Mouse (Mus musculus) forebrain, embryonic 10.5 days (tissue): ENCODE measurements around the gene Taf10. TPM values are rescaled to one million over a fixed set of nuclear protein-coding genes. Genes with fewer than 3 reads are reported as not detected.

Source experiments
- DNase-seq: peaks from one replicate; pipeline ENCODE4 v3.0.0-alpha.2; 2017; ENCODE audit warnings: low spot score; ENCODE audit errors: extremely low spot score
- H3K27ac ChIP-seq: fragments of 300-500 bp; sonication (generic); 2 replicates; pipeline ENCODE4 v1.5.1; 2016; ENCODE audit warnings: mild to moderate bottlenecking
- H3K27me3 ChIP-seq: fragments of 300-500 bp; sonication (generic); 2 replicates; pipeline ENCODE4 v1.6.1; 2016; ENCODE audit warnings: mild to moderate bottlenecking; ENCODE audit not compliant: poor library complexity, severe bottlenecking
- H3K36me3 ChIP-seq: fragments of 300-500 bp; sonication (generic); replicated peaks from 2 replicates; pipeline ENCODE4 v1.6.1; 2016; ENCODE audit warnings: mild to moderate bottlenecking, moderate library complexity
- H3K4me1 ChIP-seq: fragments of 300-500 bp; sonication (generic); 2 replicates; pipeline ENCODE4 v1.6.1; 2016
- H3K4me3 ChIP-seq: fragments of 300-500 bp; sonication (generic); 2 replicates; pipeline ENCODE4 v1.5.1; 2016; ENCODE audit warnings: mild to moderate bottlenecking, moderate library complexity
- H3K9me3 ChIP-seq: fragments of 300-500 bp; sonication (generic); 2 replicates; pipeline ENCODE4 v1.6.1; 2016; ENCODE audit warnings: mild to moderate bottlenecking, moderate library complexity
- WGBS: fragments of 180-500 bp; shearing (Covaris S2); methylation state at CpG from one replicate; pipeline ENCODE4 v1.1.7; 2016; 5-methylcytosine and 5-hydroxymethylcytosine counted together
- polyA plus RNA-seq: library from polyadenylated mRNA; unstranded; fragments of >200 nt; fragmentation: Nextera tagmentation; extraction: Ambion mirVana; gene quantifications from 2 replicates; pipeline ENCODE4 v1.2.1, GENCODE M21; 2016

Taf10 gene
- polyA plus RNA-seq, 1 experiment from 2014 or later = 178 TPM

DNA sequence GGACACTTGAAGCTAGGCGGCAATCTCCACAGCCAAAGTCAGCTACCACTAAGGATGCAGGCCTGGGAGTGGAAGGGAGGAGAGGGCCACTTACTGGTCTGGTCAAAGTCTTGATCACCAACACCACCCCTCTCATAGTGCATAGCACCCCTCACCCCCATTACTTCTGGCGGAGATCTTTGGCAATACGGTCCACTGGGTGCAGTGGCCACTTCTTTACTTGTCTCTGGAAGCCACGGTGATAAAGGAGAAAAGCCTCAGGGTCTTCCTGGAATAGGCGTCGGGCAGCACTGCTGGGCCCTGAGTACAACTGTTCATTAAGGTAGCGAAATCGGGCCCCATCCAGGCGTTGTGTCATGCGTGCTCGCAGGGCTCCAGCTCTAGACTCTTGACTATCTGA is 10.3 kb downstream of the Taf10 start:
- peaks cover 62% of the 10 kb centered on the region for H3K36me3 ChIP-seq
- H3K27ac ChIP-seq = no peak overlapping the region
- no peaks in the 10 kb centered on the region for H3K27me3 ChIP-seq
- DNase-seq = no peak
- no peak overlapping the region for H3K4me3 ChIP-seq
- no peaks in the 10 kb centered on the region for H3K9me3 ChIP-seq
- H3K4me1 ChIP-seq = peaks cover 34% of the 10 kb centered on the region
- 96% methylated on average over 11 of the region's 11 CpGs for WGBS

DNA sequence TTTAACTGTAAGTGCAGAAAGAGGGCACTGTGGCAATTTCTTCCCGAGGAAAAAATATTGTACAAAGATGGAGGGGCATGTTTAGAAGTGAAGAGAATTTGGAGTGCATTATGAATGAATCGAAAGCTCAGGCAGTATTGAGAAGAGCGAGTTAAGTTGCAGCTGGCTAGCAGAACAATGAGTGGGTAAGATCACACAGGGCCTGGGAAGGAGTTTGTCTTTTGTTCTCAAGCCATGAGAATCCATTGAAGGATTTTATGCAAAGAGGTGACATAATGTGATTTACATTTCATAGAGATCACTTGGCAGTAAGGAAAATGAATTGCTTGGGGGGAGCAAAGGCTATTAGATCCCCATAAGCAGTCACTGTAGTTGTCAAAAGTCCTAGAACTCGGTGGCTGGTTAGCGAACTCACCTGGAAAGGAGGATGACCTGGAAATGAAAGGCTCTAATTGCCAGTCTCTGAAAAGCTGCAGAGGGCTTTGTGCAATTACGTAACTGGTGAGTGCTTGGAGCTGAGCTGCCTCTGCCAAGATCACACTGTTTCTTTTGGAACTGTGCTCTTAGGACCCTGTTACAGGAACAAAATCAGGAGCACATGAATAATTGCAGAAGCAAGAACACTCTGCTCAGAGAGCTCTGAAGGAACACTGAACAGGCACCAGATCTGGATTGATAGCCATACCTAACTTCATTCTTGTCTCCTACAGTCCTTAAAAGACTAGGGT is 15.3 kb downstream of the Taf10 start:
- no peaks in the 10 kb centered on the region for H3K27me3 ChIP-seq
- no peak overlapping the region for H3K27ac ChIP-seq
- H3K4me1 ChIP-seq = peaks cover 7% of the 10 kb centered on the region; the same call in 1 of the 2 replicates
- DNase-seq = no peak
- 81% methylated on average over 6 of the region's 6 CpGs for WGBS
- peaks cover 55% of the 10 kb centered on the region for H3K36me3 ChIP-seq
- H3K4me3 ChIP-seq = no peak overlapping the region
- H3K9me3 ChIP-seq = no peaks in the 10 kb centered on the region

DNA sequence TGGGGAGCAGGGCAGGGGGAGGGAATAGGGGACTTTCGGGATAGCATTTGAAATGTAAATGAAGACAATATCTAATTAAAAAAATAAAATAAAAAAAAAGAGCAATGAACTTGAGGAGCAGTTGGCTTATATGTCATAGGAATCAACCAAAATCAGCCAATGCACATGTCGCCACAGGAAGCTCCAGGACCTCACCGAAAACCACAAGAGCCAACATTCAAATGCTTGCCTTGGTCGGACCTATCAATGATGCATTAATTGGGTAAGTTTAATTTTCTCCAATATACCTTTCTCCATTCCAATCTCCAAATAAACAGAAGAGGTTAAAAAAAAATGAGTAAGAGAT is 17.2 kb downstream of the Taf10 start:
- WGBS = 93% methylated on average over 4 of the region's 4 CpGs
- H3K4me3 ChIP-seq = no peak overlapping the region
- H3K27me3 ChIP-seq = no peaks in the 10 kb centered on the region
- H3K27ac ChIP-seq = no peak overlapping the region
- peaks cover 7% of the 10 kb centered on the region; the same call in 1 of the 2 replicates for H3K4me1 ChIP-seq
- H3K9me3 ChIP-seq = no peaks in the 10 kb centered on the region
- H3K36me3 ChIP-seq = peaks cover 36% of the 10 kb centered on the region
- no peak for DNase-seq

DNA sequence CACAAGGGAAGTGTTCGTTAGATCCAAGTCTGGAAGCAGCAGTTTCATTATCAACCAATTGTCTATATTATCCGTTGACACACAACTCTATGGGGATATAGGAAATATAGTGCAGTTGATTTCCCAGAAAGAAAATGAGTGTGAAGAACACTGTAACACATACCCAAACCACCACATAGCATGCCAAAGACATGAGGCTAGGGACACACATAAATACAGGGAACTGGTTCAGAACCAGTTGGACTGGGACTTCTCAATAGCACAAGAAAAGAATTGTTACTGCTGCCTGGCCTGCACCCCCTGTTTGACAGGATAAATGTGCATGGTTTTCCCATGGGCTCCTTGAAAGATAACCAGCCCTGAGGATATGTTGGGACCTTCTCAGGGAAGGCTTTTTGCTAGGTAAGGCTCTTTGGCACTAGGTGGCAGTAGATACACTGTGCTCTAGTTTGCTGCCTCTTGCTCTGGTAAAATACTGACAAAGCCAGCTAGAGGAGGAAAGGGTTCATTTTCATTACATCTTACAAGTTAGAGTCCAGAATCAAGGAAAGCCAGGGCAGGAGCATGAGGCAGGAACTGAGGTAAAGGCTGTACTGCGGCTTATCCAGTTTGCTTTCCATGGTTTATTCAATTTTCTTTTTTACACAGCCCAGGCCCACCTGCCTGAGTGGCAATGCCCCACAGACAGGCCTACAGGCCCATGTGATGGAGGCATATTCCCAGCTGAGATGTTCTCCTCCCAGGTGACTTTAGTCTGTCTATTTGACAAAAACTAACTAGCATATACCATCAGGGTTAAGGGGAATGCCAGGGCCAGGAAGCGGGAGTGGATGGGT is 17.8 kb downstream of the Taf10 start:
- Histone ChIP-seq H3K4me1 (peaks cover 7% of the 10 kb centered on the region; the same call in 1 of the 2 replicates), H3K9me3 (no peaks in the 10 kb centered on the region), H3K27ac (no peak overlapping the region), H3K36me3 (peaks cover 30% of the 10 kb centered on the region), H3K4me3 (no peak overlapping the region), H3K27me3 (no peaks in the 10 kb centered on the region)
- DNase-seq = no peak
- 78% methylated on average over 4 of the region's 4 CpGs for WGBS

DNA sequence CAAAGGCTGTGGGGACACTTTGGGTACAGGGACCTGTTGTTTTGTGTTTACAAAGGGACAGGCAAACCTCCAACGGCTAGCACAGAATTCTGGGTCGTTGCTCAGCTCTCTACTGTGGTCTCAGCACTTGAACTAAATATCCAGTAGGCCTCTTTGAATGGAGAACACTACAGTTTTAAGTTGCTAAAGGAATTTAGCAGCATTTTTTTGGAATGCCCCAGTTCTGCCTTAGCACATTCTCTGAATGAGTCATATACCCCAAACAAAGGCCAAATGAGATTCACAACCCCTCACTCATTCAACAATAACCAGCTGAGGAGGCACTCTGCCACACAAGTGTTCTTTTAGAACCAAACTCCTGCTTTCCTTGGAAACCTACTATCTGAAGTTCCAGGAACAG is 22.2 kb downstream of the Taf10 start:
- 83% methylated on average over 2 of the region's 2 CpGs for WGBS
- no peaks in the 10 kb centered on the region for H3K9me3 ChIP-seq
- no peaks in the 10 kb centered on the region for H3K4me1 ChIP-seq
- DNase-seq = no peak
- H3K27ac ChIP-seq = no peak overlapping the region
- H3K36me3 ChIP-seq = no peaks in the 10 kb centered on the region; the same call in 1 of the 2 replicates
- no peaks in the 10 kb centered on the region for H3K27me3 ChIP-seq
- no peak overlapping the region for H3K4me3 ChIP-seq

DNA sequence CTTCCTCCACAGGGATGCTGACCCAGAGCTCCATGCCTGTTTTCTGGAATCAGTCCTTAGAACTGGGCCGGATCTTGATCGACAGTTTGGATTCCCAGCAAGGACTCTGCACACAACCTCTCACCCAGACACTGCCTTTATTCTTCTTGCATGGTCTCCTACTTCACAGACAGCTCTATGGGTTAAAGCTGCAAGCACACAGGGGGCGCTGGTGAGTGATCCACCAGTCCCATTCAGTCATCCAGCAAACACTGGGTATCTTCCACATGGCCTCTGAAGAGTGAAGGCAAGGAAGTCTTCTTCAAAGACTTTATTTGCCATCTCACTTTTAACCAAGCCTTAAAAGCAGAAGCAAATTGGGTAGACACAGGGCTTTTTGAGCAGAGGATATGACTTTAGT is 28.8 kb downstream of the Taf10 start:
- 62% methylated on average over 3 of the region's 3 CpGs for WGBS
- H3K36me3 ChIP-seq = no peaks in the 10 kb centered on the region; the same call in 1 of the 2 replicates
- no peaks in the 10 kb centered on the region for H3K4me1 ChIP-seq
- H3K27ac ChIP-seq = no peak overlapping the region
- H3K27me3 ChIP-seq = no peaks in the 10 kb centered on the region
- DNase-seq = no peak
- H3K9me3 ChIP-seq = no peaks in the 10 kb centered on the region
- no peak overlapping the region for H3K4me3 ChIP-seq

DNA sequence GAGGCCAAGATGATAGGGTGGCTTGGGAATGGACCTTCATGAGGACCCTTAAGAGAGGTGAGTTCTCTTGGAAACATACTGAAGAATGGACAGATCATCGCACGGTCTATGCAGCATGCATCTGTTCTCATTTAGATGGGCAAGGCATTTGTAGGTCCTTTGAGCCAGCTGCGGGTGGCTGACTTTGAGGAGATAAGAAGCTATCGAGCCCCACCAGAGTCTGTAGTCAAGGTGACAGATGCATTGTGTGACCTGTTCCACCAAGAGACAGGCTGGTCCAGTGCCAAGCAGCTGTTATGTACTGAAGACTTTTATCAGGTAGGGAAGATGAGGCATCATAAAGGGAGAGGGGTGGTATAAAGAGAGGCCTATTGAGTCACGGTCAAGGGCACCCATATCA is 35.4 kb downstream of the Taf10 start:
- Histone ChIP-seq H3K9me3 (no peaks in the 10 kb centered on the region), H3K4me3 (no peak overlapping the region)
- 95% methylated on average over 5 of the region's 5 CpGs for WGBS

DNA sequence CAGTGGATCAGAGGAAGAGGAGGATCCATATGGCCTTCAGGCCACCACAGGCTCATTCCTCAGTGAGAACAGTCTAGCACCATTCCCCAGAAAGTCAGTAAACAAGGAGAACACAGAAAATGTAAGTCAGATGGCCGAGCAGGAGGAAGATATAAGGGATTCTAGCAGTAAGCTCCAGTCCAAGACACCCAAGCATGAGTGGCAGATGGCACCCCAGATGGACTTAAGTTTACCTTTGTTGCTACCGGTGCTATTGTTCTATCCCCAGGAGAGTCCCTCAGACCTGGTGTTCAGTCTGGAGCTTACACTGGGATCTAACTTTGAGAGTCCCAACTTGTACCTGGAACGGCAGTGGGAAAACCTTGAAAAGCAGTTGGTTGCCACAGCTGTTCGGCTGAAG is 40.3 kb downstream of the Taf10 start:
- no peak for DNase-seq
- no peak overlapping the region for H3K4me3 ChIP-seq
- no peaks in the 10 kb centered on the region for H3K27me3 ChIP-seq
- H3K4me1 ChIP-seq = no peaks in the 10 kb centered on the region
- WGBS = 80% methylated on average over 4 of the region's 4 CpGs
- no peak overlapping the region for H3K27ac ChIP-seq
- H3K9me3 ChIP-seq = no peaks in the 10 kb centered on the region
- H3K36me3 ChIP-seq = no peaks in the 10 kb centered on the region

More for the DNA sequence above, 35.4 kb downstream of the Taf10 start:
- H3K4me1 ChIP-seq = no peaks in the 10 kb centered on the region
- H3K27ac ChIP-seq = no peak overlapping the region
- no peaks in the 10 kb centered on the region for H3K36me3 ChIP-seq
- no peaks in the 10 kb centered on the region for H3K27me3 ChIP-seq
- no peak for DNase-seq

DNA sequence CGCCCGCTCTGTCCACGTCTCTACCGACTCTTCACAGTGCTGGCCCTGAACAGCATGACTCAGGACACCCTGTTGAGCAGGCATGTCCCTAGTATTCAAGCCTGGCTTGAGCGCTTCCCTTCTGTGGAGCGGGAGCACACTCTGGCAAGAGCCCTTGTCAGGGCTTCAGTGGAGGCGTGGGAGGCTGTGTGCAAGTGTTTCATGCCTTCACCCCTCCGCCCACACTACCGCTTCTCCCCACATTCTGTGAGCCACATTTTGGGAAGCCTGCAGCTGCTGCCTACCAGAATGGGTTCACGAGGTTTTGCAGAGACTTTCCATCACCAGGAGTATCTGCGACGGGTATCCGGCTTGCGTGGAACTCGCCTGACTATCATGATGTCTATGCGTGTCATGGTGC is 41.0 kb downstream of the Taf10 start:
- whole genome bisulfite sequencing = 85% methylated on average over 16 of the region's 16 CpGs
- no peaks in the 10 kb centered on the region for H3K36me3 ChIP-seq
- no peak for DNase-seq
- no peaks in the 10 kb centered on the region for H3K4me1 ChIP-seq
- no peak overlapping the region for H3K27ac ChIP-seq
- H3K4me3 ChIP-seq = no peak overlapping the region
- no peaks in the 10 kb centered on the region for H3K9me3 ChIP-seq
- no peaks in the 10 kb centered on the region for H3K27me3 ChIP-seq

DNA sequence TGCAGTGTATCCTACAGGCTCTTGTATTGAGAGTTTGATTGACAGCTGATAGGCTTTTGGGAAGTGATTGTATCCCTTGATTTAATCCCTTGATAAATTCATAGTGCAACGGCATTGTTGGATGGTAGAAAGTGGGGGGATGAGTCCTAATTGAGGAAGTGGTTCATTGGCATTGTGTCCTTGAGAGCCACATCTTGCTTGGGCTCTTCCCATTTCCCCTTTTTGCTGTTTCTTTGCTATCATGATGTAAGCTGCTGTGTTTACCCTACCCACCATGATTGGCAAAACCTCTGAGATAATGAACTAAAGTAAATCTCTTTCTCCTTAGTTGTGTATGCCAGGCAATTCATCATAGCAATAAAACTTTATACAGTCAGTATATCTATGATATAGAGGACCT is 53.3 kb downstream of the Taf10 start:
- H3K36me3 ChIP-seq = no peaks in the 10 kb centered on the region
- 0 out of 2 replicates have a peak, but pooled peaks cover under 1% of the 10 kb centered on the region for H3K27me3 ChIP-seq
- no peak overlapping the region for H3K27ac ChIP-seq
- no peak for DNase-seq
- no peak overlapping the region for H3K4me3 ChIP-seq
- 77% methylated on average over 1 of the region's 1 CpGs for WGBS
- no peaks in the 10 kb centered on the region for H3K9me3 ChIP-seq
- peaks cover 2% of the 10 kb centered on the region for H3K4me1 ChIP-seq

Other genes with a start within 250 kb of the Taf10 start
- 29.0 and 29.7 TPM in 2 replicates for gene Smpd1, start 190.0 kb downstream of the Taf10 start, polyA plus RNA-seq
- 105 and 106 TPM in 2 replicates for gene Apbb1, start 162.7 kb downstream of the Taf10 start, polyA plus RNA-seq
- 0.33 TPM in 1 of 2 replicates, not detected in the other for gene Hpx, start 144.2 kb downstream of the Taf10 start, polyA plus RNA-seq
- 25.9 and 27.8 TPM in 2 replicates for gene Trim3, start 110.8 kb downstream of the Taf10 start, polyA plus RNA-seq
- 145 and 163 TPM in 2 replicates for gene Timm10b, start 104.3 kb downstream of the Taf10 start, polyA plus RNA-seq
- gene Arfip2, start 103.9 kb downstream of the Taf10 start, polyA plus RNA-seq = 66.0 and 69.1 TPM in 2 replicates
- 28.9 and 38.2 TPM in 2 replicates for gene Gm45799, start 103.8 kb downstream of the Taf10 start, polyA plus RNA-seq
- gene Dnhd1, start 93.5 kb downstream of the Taf10 start, polyA plus RNA-seq = 0.53 and 0.82 TPM in 2 replicates
- 208 and 211 TPM in 2 replicates for gene Ilk, start 7.8 kb downstream of the Taf10 start, polyA plus RNA-seq
- 43.5 and 46.5 TPM in 2 replicates for gene Rrp8, start 7.0 kb downstream of the Taf10 start, polyA plus RNA-seq
- 60.2 and 62.6 TPM in 2 replicates for gene Tpp1, start 7.9 kb upstream of the Taf10 start, polyA plus RNA-seq
- 8.8 and 9.9 TPM in 2 replicates for gene Dchs1, start 43.3 kb upstream of the Taf10 start, polyA plus RNA-seq
- gene Mrpl17, start 66.7 kb upstream of the Taf10 start, polyA plus RNA-seq = 344 and 348 TPM in 2 replicates
- 0.11 and 0.45 TPM in 2 replicates for gene Gm4070, start 209.6 kb upstream of the Taf10 start, polyA plus RNA-seq